Mouse (Mus musculus) myocyte (in vitro differentiated cells): ENCODE results near the gene Atxn7l3. TPM values are rescaled to one million over a fixed set of nuclear protein-coding genes. Genes with fewer than 3 reads are reported as not detected.
"Not testable (repeated sequence)": the region's sequence is repeated elsewhere in the genome, so short reads cannot be mapped to it uniquely, and the experiment has no call there.

ENCODE experiments used
- H3K27me3 ChIP-seq: one replicate; pipeline ENCODE4 v1.6.1; 2011; ENCODE audit not compliant: control insufficient read depth, insufficient read depth, insufficient read length
- H3K36me3 ChIP-seq: one replicate; pipeline ENCODE4 v1.6.1; 2011; ENCODE audit not compliant: control insufficient read depth, insufficient read depth
- H3K4me2 ChIP-seq: one replicate; pipeline ENCODE4 v1.6.1; 2011; ENCODE audit warnings: low read depth, control low read depth
- H3K4me3 ChIP-seq: one replicate; pipeline ENCODE4 v1.5.1; 2011; ENCODE audit warnings: mild to moderate bottlenecking, control low read depth, moderate library complexity
- H3K79me2 ChIP-seq: one replicate; pipeline ENCODE4 v1.6.1; 2011; ENCODE audit not compliant: control insufficient read depth, insufficient read depth
- H3ac ChIP-seq: one replicate; pipeline ENCODE4 v1.6.1; 2011; ENCODE audit not compliant: control insufficient read depth, insufficient read length
- CEBPB ChIP-seq: IDR thresholded peaks from 2 replicates; pipeline ENCODE4 v1.6.1; 2011; ENCODE audit warnings: mild to moderate bottlenecking, moderate library complexity; ENCODE audit not compliant: poor library complexity, insufficient read depth, severe bottlenecking
- E2F4 ChIP-seq: IDR thresholded peaks from one replicate; pipeline ENCODE4 v1.6.1; 2011; ENCODE audit warnings: mild to moderate bottlenecking, control low read depth, moderate library complexity; ENCODE audit not compliant: insufficient read depth
- MAX ChIP-seq: IDR thresholded peaks from one replicate; pipeline ENCODE4 v1.6.1; 2011; ENCODE audit warnings: low read depth, mild to moderate bottlenecking, control low read depth
- MYOD1 ChIP-seq, 3 experiments: IDR thresholded peaks; one replicate each; pipeline ENCODE4 v1.6.1; 2011; ENCODE audit warnings: control low read depth in 2 of 3, low read depth in 2 of 3, mild to moderate bottlenecking in 2 of 3, moderate library complexity in 1 of 3; ENCODE audit not compliant: insufficient read length in 2 of 3, control insufficient read depth in 1 of 3
- MYOG ChIP-seq, 3 experiments: IDR thresholded peaks; one replicate each; pipeline ENCODE4 v1.6.1; 2011; ENCODE audit warnings: control low read depth in 2 of 3, low read depth in 2 of 3, mild to moderate bottlenecking in 2 of 3; ENCODE audit not compliant: insufficient read length in 2 of 3, control insufficient read depth in 1 of 3, insufficient read depth in 1 of 3
- POLR2A ChIP-seq: IDR thresholded peaks from one replicate; pipeline ENCODE4 v1.6.1; 2011; ENCODE audit warnings: low read depth, mild to moderate bottlenecking, control low read depth, moderate library complexity; ENCODE audit not compliant: insufficient read length
- POLR2AphosphoS2 ChIP-seq: IDR thresholded peaks from one replicate; pipeline ENCODE4 v1.6.1; 2011; ENCODE audit warnings: low read depth, control low read depth; ENCODE audit not compliant: insufficient read length
- REST ChIP-seq: IDR thresholded peaks from one replicate; pipeline ENCODE4 v1.6.1; 2011; ENCODE audit warnings: mild to moderate bottlenecking, control low read depth, moderate library complexity; ENCODE audit not compliant: insufficient read depth, insufficient read length
- SRF ChIP-seq: IDR thresholded peaks from one replicate; pipeline ENCODE4 v1.6.1; 2011; ENCODE audit warnings: low read depth; ENCODE audit not compliant: control insufficient read depth, insufficient read length
- TCF12 ChIP-seq: IDR thresholded peaks from one replicate; pipeline ENCODE4 v1.6.1; 2011; ENCODE audit warnings: mild to moderate bottlenecking, control low read depth; ENCODE audit not compliant: poor library complexity, insufficient read depth, severe bottlenecking
- TCF3 ChIP-seq: IDR thresholded peaks from one replicate; pipeline ENCODE4 v1.6.1; 2011; ENCODE audit warnings: low read depth, control low read depth; ENCODE audit not compliant: insufficient read length
- USF1 ChIP-seq: IDR thresholded peaks from one replicate; pipeline ENCODE4 v1.6.1; 2011; ENCODE audit warnings: low read depth, mild to moderate bottlenecking, control low read depth, moderate library complexity
- polyA plus RNA-seq: library from polyadenylated mRNA; unstranded; fragments of >200 nt; fragmentation: generic; extraction: Trizol; gene quantifications from one replicate; pipeline ENCODE4 v1.2.1, GENCODE M21; 2012; ENCODE audit warnings: missing spikeins

The Atxn7l3 gene
- polyA plus RNA-seq, 1 experiment = 39.5 TPM

- Histone ChIP-seq H3K4me2 (peak within 1 kb of the TSS; percentile 83), H3K4me3 (peak within 1 kb of the TSS; percentile 80), H3K79me2 (peaks cover 14% of the 10 kb centered on the region), H3K36me3 (no peaks in the 10 kb centered on the region), H3ac (peak within 1 kb of the TSS; percentile 80), H3K27me3 (no peaks in the 10 kb centered on the region)
- TF ChIP-seq E2F4 (peak; percentile 72), MYOD1 (IDR thresholded peaks at IDR 0.05; ENCODE audit: control insufficient read depth in 1 of 3, insufficient read length in 2 of 3, low read depth in 2 of 3) (no peak), POLR2A (no peak), POLR2AphosphoS2 (no peak)
Observed at GRCm38 (mm10) chr11:102284501-102285094, 11.8 kb downstream of the Atxn7l3 start, which contains the start of gene Tmub2. Tmub2 (plus strand) TSS chr11:102284931.

- Histone ChIP-seq H3ac (no peak overlapping the region), H3K79me2 (peaks cover 14% of the 10 kb centered on the region), H3K27me3 (no peaks in the 10 kb centered on the region), H3K4me2 (peak overlapping the region; percentile 81), H3K36me3 (no peaks in the 10 kb centered on the region), H3K4me3 (peak overlapping the region; percentile 80)
- TF ChIP-seq MYOG (IDR thresholded peaks at IDR 0.05; ENCODE audit: control insufficient read depth in 1 of 3, insufficient read depth in 1 of 3, insufficient read length in 2 of 3, low read depth in 2 of 3) (no peak), CEBPB (no peak), E2F4 (no peak), MAX (no peak), TCF3 (no peak), SRF (no peak), POLR2AphosphoS2 (no peak), MYOD1 (IDR thresholded peaks at IDR 0.05; ENCODE audit: control insufficient read depth in 1 of 3, insufficient read length in 2 of 3, low read depth in 2 of 3) (no peak), REST (no peak), TCF12 (no peak), USF1 (no peak), POLR2A (no peak)
Observed at GRCm38 (mm10) chr11:102283922-102284321, 12.5 kb downstream of the Atxn7l3 start.

GRCm38 (mm10) chr11:102280267-102280666 is 16.2 kb downstream of the Atxn7l3 start:
- not testable (repeated sequence) for H3K36me3 ChIP-seq, H3K79me2 ChIP-seq, H3K27me3 ChIP-seq, H3K4me2 ChIP-seq, H3ac ChIP-seq, H3K4me3 ChIP-seq

- H3K4me2 ChIP-seq = no peak overlapping the region
- no peaks in the 10 kb centered on the region for H3K36me3 ChIP-seq
- H3K4me3 ChIP-seq = no peak overlapping the region
- TF ChIP-seq USF1 (no peak), TCF12 (no peak), TCF3 (no peak)
- no peak overlapping the region for H3ac ChIP-seq
- H3K79me2 ChIP-seq = no peaks in the 10 kb centered on the region
- H3K27me3 ChIP-seq = peaks cover 6% of the 10 kb centered on the region
Observed at GRCm38 (mm10) chr11:102279595-102279994, 16.8 kb downstream of the Atxn7l3 start.

GRCm38 (mm10) chr11:102277754-102278153 is 18.7 kb downstream of the Atxn7l3 start:
- Histone ChIP-seq H3K79me2 (no peaks in the 10 kb centered on the region), H3K4me2 (no peak overlapping the region), H3K4me3 (no peak overlapping the region), H3K36me3 (no peaks in the 10 kb centered on the region), H3ac (no peak overlapping the region), H3K27me3 (peaks cover 6% of the 10 kb centered on the region)
- TF ChIP-seq MYOD1 (IDR thresholded peaks at IDR 0.05; ENCODE audit: control insufficient read depth in 1 of 3, insufficient read length in 2 of 3, low read depth in 2 of 3) = peak in 1 of 3 experiments; percentile 22
- peak in 2 of 3 experiments; percentile 34 to 54 for TF ChIP-seq MYOG (IDR thresholded peaks at IDR 0.05; ENCODE audit: control insufficient read depth in 1 of 3, insufficient read depth in 1 of 3, insufficient read length in 2 of 3, low read depth in 2 of 3)
- no peak for TF ChIP-seq TCF3

- H3K79me2 ChIP-seq = no peaks in the 10 kb centered on the region
- no peak overlapping the region for H3ac ChIP-seq
- peaks cover 6% of the 10 kb centered on the region for H3K27me3 ChIP-seq
- H3K4me3 ChIP-seq = no peak overlapping the region
- H3K36me3 ChIP-seq = no peaks in the 10 kb centered on the region
- TF ChIP-seq MYOD1 (IDR thresholded peaks at IDR 0.05; ENCODE audit: control insufficient read depth in 1 of 3, insufficient read length in 2 of 3, low read depth in 2 of 3) = no peak
- no peak for TF ChIP-seq REST
- TF ChIP-seq USF1 = no peak
- no peak for TF ChIP-seq POLR2A
- no peak for TF ChIP-seq TCF3
- no peak for TF ChIP-seq TCF12
- TF ChIP-seq MAX = no peak
- TF ChIP-seq SRF = no peak
- H3K4me2 ChIP-seq = no peak overlapping the region
Observed at GRCm38 (mm10) chr11:102276411-102276915, 20.0 kb downstream of the Atxn7l3 start.
